Mouse (Mus musculus) hindbrain, postnatal 0 days (tissue): Measurements from ENCODE around the gene Id2. TPM values are rescaled to one million over a fixed set of nuclear protein-coding genes. Genes with fewer than 3 reads are reported as not detected.

Experiments
- ATAC-seq: fragments of 200-750 bp; cut with Nextera tagmentation; 2 replicates; pipeline ENCODE4 v1.8.0; 2017; ENCODE audit warnings: mild to moderate bottlenecking, moderate TSS enrichment, moderate library complexity
- DNase-seq: peaks from one replicate; pipeline ENCODE4 v3.0.0-alpha.2; 2015; ENCODE audit warnings: low spot score
- H3K27ac ChIP-seq: fragments of 300-500 bp; sonication (generic); 2 replicates; pipeline ENCODE4 v1.5.1; 2014; ENCODE audit warnings: mild to moderate bottlenecking
- H3K27me3 ChIP-seq: fragments of 300-500 bp; sonication (generic); 2 replicates; pipeline ENCODE4 v1.6.1; 2014; ENCODE audit warnings: low read length, mixed read lengths; ENCODE audit not compliant: insufficient read depth
- H3K36me3 ChIP-seq: fragments of 300-500 bp; sonication (generic); 2 replicates; pipeline ENCODE4 v1.6.1; 2014; ENCODE audit warnings: low read length, mixed read lengths; ENCODE audit not compliant: insufficient read depth
- H3K4me1 ChIP-seq: fragments of 300-500 bp; sonication (generic); 2 replicates; pipeline ENCODE4 v1.6.1; 2014; ENCODE audit warnings: antibody characterized with exemption, low read length, mixed read lengths; ENCODE audit not compliant: insufficient read depth
- H3K4me2 ChIP-seq: fragments of 300-500 bp; sonication (generic); 2 replicates; pipeline ENCODE4 v1.6.1; 2014; ENCODE audit warnings: low read depth, mild to moderate bottlenecking, low read length, moderate library complexity, mixed read lengths
- H3K4me3 ChIP-seq: fragments of 300-500 bp; sonication (generic); 2 replicates; pipeline ENCODE4 v1.5.1; 2014; ENCODE audit warnings: low read length
- H3K9ac ChIP-seq: fragments of 300-500 bp; sonication (generic); replicated peaks from 2 replicates; pipeline ENCODE4 v1.6.1; 2014; ENCODE audit warnings: mild to moderate bottlenecking, low read length, moderate library complexity, mixed read lengths
- H3K9me3 ChIP-seq: fragments of 300-500 bp; sonication (generic); 2 replicates; pipeline ENCODE4 v1.6.1; 2016; ENCODE audit warnings: low read length, mixed read lengths
- CTCF ChIP-seq: IDR thresholded peaks from 2 replicates; pipeline ENCODE4 v1.5.1; 2016; ENCODE audit warnings: antibody characterized with exemption, control low read depth, low read depth
- WGBS: fragments of 180-500 bp; shearing (Covaris S2); extraction: QIAGEN DNeasy Blood & Tissue Kit; methylation state at CpG from one replicate; pipeline ENCODE4 v1.1.7; 2014; 5-methylcytosine and 5-hydroxymethylcytosine counted together
- polyA plus RNA-seq: library from polyadenylated mRNA; unstranded; fragments of >200 nt; fragmentation: Nextera tagmentation; extraction: Ambion mirVana; gene quantifications from 2 replicates; pipeline ENCODE4 v1.2.1, GENCODE M21; 2015
- total RNA-seq: library from RNA; depleted of rRNA; stranded (reverse); fragments of >200 nt; gene quantifications from 2 replicates; pipeline ENCODE4 v1.2.3, GENCODE M21; 2014

Id2 gene
- total and polyA plus RNA-seq, 2 experiments from 2014 or later: 242 to 518 TPM

- ATAC-seq: no peak
- Histone ChIP-seq H3K4me3 (peak overlapping the region; percentile 52), H3K9ac (peak overlapping the region; percentile 68), H3K9me3 (no peaks in the 10 kb centered on the region), H3K27ac (peak overlapping the region; percentile 91), H3K4me2 (peak overlapping the region; percentile 95), H3K36me3 (no peaks in the 10 kb centered on the region), H3K27me3 (no peaks in the 10 kb centered on the region), H3K4me1 (peaks cover 10% of the 10 kb centered on the region)
- DNase-seq: peak; percentile 48
- TF ChIP-seq CTCF: no peak
- under 1% methylated on average over 38 of the region's 38 CpGs for WGBS
These were observed 2.8 kb upstream of the Id2 start for GRCm38 (mm10) chr12:25099563-25100408.

GRCm38 (mm10) chr12:25099313-25099562 lies 2.3 kb upstream of the Id2 start:
- Histone ChIP-seq H3K4me2 (peak overlapping the region; percentile 95), H3K27me3 (no peaks in the 10 kb centered on the region), H3K4me1 (peaks cover 10% of the 10 kb centered on the region), H3K9ac (peak overlapping the region; percentile 68), H3K4me3 (peak overlapping the region; percentile 52), H3K27ac (peak overlapping the region; percentile 91), H3K36me3 (no peaks in the 10 kb centered on the region), H3K9me3 (no peaks in the 10 kb centered on the region)
- DNase-seq (peak; percentile 71), ATAC-seq (peak; percentile 19; the same call in 1 of the 2 replicates)
- TF ChIP-seq CTCF: no peak
- WGBS: under 1% methylated on average over 9 of the region's 9 CpGs

GRCm38 (mm10) chr12:25098561-25099312 lies 1.8 kb upstream of the Id2 start:
- Histone ChIP-seq H3K9me3 (no peaks in the 10 kb centered on the region), H3K27ac (peak overlapping the region; percentile 91), H3K27me3 (no peaks in the 10 kb centered on the region), H3K4me2 (peak overlapping the region; percentile 95), H3K4me1 (peaks cover 10% of the 10 kb centered on the region), H3K4me3 (peak overlapping the region; percentile 52), H3K9ac (peak overlapping the region; percentile 68), H3K36me3 (no peaks in the 10 kb centered on the region)
- peak; percentile 81 for ATAC-seq
- under 1% methylated on average over 61 of the region's 61 CpGs for WGBS
- peak; percentile 97 for DNase-seq
- TF ChIP-seq CTCF: no peak

- Histone ChIP-seq H3K27me3 (no peaks in the 10 kb centered on the region), H3K9me3 (no peaks in the 10 kb centered on the region), H3K4me1 (peaks cover 11% of the 10 kb centered on the region), H3K4me2 (peak overlapping the region; percentile 95), H3K36me3 (no peaks in the 10 kb centered on the region), H3K4me3 (peak overlapping the region; percentile 52), H3K9ac (peak overlapping the region; percentile 68), H3K27ac (peak overlapping the region; percentile 91)
- ATAC-seq (no peak), DNase-seq (no peak)
- TF ChIP-seq CTCF: no peak
- WGBS: 2% methylated on average over 9 of the region's 10 CpGs
These were observed 1.2 kb upstream of the Id2 start for GRCm38 (mm10) chr12:25098161-25098550.

GRCm38 (mm10) chr12:25097210-25098160 lies 545 bp upstream of the Id2 start:
- H3K9ac ChIP-seq: peak overlapping the region; percentile 68
- ATAC-seq (no peak), DNase-seq (peak; percentile 60)
- H3K36me3 ChIP-seq: no peaks in the 10 kb centered on the region
- H3K27ac ChIP-seq: peak overlapping the region; percentile 91
- peak overlapping the region; percentile 95 for H3K4me2 ChIP-seq
- H3K9me3 ChIP-seq: no peaks in the 10 kb centered on the region
- H3K27me3 ChIP-seq: no peaks in the 10 kb centered on the region
- WGBS: 5% methylated on average over 28 of the region's 28 CpGs
- H3K4me3 ChIP-seq: peak overlapping the region; percentile 52
- peak; percentile 5; the same call in 1 of the 2 replicates for TF ChIP-seq CTCF
- H3K4me1 ChIP-seq: peaks cover 16% of the 10 kb centered on the region

- H3K36me3 ChIP-seq: no peaks in the 10 kb centered on the region
- DNase-seq (no peak), ATAC-seq (no peak)
- WGBS: 3% methylated on average over 15 of the region's 15 CpGs
- peak overlapping the region; percentile 95 for H3K4me2 ChIP-seq
- H3K27me3 ChIP-seq: no peaks in the 10 kb centered on the region
- no peak for TF ChIP-seq CTCF
- peak overlapping the region; percentile 81 for H3K4me3 ChIP-seq
- peak overlapping the region; percentile 91 for H3K27ac ChIP-seq
- H3K4me1 ChIP-seq: peaks cover 16% of the 10 kb centered on the region
- H3K9me3 ChIP-seq: no peaks in the 10 kb centered on the region
- H3K9ac ChIP-seq: peak overlapping the region; percentile 37
These were observed 294 bp downstream of the Id2 start for GRCm38 (mm10) chr12:25096640-25097051.
